Mouse (Mus musculus): ENCODE results near the gene Nxnl1. TPM values are rescaled to one million over a fixed set of nuclear protein-coding genes. Genes with fewer than 3 reads are reported as not detected.
A peak's percentile ranks its signal among the peaks of the same experiment; 100 is the strongest.

The Nxnl1 gene
- polyA plus RNA-seq, 1 experiment from 2014 or later = 0.06 TPM

- no peak for ATAC-seq (ENCODE audit: low FRiP score, low read depth)
- H3K27ac ChIP-seq (replicated peaks) = no peak overlapping the region
- H3K9me3 ChIP-seq = no peaks in the 10 kb centered on the region
- no peak overlapping the region for H3K9ac ChIP-seq
- peaks cover 20% of the 10 kb centered on the region for H3K36me3 ChIP-seq
- H3K4me1 ChIP-seq (replicated peaks) = peaks cover 6% of the 10 kb centered on the region; the same call in 1 of the 2 replicates
- H3K27me3 ChIP-seq = no peaks in the 10 kb centered on the region
- H3K4me3 ChIP-seq = no peak overlapping the region
- 84% methylated on average over 1 of the region's 1 CpGs for WGBS
- H3K4me2 ChIP-seq = no peak overlapping the region
Observed at GRCm38 (mm10) chr8:71579009-71579408, 12.6 kb upstream of the Nxnl1 start.

GRCm38 (mm10) chr8:71577856-71578387 lies 11.5 kb upstream of the Nxnl1 start:
- ATAC-seq (ENCODE audit: low FRiP score, low read depth) = no peak
- Histone ChIP-seq H3K4me2 (no peak overlapping the region), H3K4me1 (replicated peaks) (peaks cover 11% of the 10 kb centered on the region), H3K27ac (replicated peaks) (no peak overlapping the region), H3K36me3 (peaks cover 17% of the 10 kb centered on the region), H3K4me3 (no peak overlapping the region), H3K9ac (no peak overlapping the region), H3K9me3 (no peaks in the 10 kb centered on the region), H3K27me3 (no peaks in the 10 kb centered on the region)
- WGBS = 82% methylated on average over 4 of the region's 4 CpGs

DNA sequence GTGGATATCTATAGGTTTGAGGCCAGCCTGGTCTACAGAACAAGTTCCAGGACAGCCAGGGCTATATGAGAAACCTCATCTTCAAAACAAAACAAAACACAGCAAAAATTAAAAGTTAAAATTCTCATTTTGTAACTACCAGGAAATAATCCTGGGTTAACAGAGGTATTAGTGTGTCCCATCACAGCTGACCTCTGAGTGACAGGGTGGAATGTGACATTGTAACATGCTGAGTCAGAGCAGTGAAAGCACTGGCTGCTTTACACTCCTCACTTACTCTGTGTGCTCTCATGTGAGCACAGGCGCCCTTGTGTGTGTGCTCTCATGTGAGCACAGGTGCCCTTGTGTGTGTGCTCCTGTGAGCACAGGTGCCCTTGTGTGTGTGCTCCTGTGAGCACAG lies 8.6 kb upstream of the Nxnl1 start:
- 71% methylated on average over 1 of the region's 1 CpGs for WGBS
- Histone ChIP-seq H3K36me3 (no peaks in the 10 kb centered on the region), H3K4me2 (no peak overlapping the region), H3K4me3 (no peak overlapping the region), H3K27me3 (no peaks in the 10 kb centered on the region), H3K27ac (replicated peaks) (no peak overlapping the region), H3K9ac (no peak overlapping the region), H3K4me1 (replicated peaks) (peaks cover 33% of the 10 kb centered on the region), H3K9me3 (no peaks in the 10 kb centered on the region)
- no peak for ATAC-seq (ENCODE audit: low FRiP score, low read depth)

DNA sequence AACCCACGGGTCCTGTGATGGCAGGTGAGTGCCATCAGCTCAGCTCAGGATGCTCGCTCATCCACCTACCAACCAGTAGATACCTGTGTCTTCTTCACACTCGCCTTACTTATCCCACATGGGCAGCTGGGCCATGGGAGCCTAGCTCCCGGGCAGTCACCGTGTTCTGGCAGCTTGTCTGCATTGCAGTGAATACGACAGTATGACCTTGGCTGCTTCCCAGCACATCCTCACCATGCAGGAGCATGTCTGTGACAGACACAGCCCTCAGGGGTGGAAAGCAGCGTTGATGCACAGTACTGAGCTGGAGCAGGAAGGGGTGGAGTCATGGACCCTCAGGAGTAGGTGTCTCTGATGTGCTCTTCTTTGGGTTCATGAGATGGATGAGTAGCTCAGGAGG lies 8.0 kb upstream of the Nxnl1 start:
- 64% methylated on average over 7 of the region's 7 CpGs for WGBS
- H3K27ac ChIP-seq (replicated peaks) = 0 out of 2 replicates have a peak overlapping the region, but pooled peaks have one; percentile 19
- no peak overlapping the region for H3K4me2 ChIP-seq
- ATAC-seq (ENCODE audit: low FRiP score, low read depth) = no peak
- H3K36me3 ChIP-seq = no peaks in the 10 kb centered on the region
- peaks cover 29% of the 10 kb centered on the region for H3K4me1 ChIP-seq (replicated peaks)
- H3K27me3 ChIP-seq = no peaks in the 10 kb centered on the region
- no peak overlapping the region for H3K9ac ChIP-seq
- no peak overlapping the region for H3K4me3 ChIP-seq
- H3K9me3 ChIP-seq = no peaks in the 10 kb centered on the region

GRCm38 (mm10) chr8:71572847-71573633 lies 6.6 kb upstream of the Nxnl1 start:
- H3K4me1 ChIP-seq (replicated peaks) = peaks cover 40% of the 10 kb centered on the region
- H3K27ac ChIP-seq (replicated peaks) = peak overlapping the region; percentile 70
- peak overlapping the region; percentile 90 for H3K4me2 ChIP-seq
- ATAC-seq (ENCODE audit: low FRiP score, low read depth) = no peak
- WGBS = 62% methylated on average over 9 of the region's 9 CpGs
- no peak overlapping the region for H3K4me3 ChIP-seq
- H3K36me3 ChIP-seq = no peaks in the 10 kb centered on the region
- H3K9ac ChIP-seq = no peak overlapping the region
- H3K27me3 ChIP-seq = no peaks in the 10 kb centered on the region
- H3K9me3 ChIP-seq = no peaks in the 10 kb centered on the region

DNA sequence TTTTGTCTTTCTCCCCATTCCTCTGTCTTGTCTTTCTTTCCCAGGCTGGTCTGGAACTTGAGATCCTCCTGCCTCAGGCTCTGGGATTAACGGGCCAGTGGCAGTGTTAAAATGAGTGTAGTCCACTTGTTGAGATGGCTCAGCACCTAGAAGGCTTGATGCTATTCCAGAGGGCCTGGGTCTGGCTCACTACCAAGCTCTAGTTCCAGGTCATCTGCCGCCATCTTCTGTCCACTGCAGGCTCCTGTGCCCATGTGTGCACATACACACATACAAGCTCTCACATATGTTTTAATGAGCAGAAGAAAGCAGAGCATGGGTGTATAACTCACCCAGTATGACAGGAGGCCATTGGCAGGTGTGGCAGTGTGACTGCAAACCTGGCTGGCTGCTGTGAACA lies 5.7 kb upstream of the Nxnl1 start:
- Histone ChIP-seq H3K9me3 (no peaks in the 10 kb centered on the region), H3K9ac (no peak overlapping the region), H3K4me2 (peak overlapping the region; percentile 90), H3K36me3 (no peaks in the 10 kb centered on the region), H3K27me3 (no peaks in the 10 kb centered on the region), H3K4me1 (replicated peaks) (peaks cover 40% of the 10 kb centered on the region), H3K4me3 (peak overlapping the region; percentile 4; the same call in 1 of the 2 replicates), H3K27ac (replicated peaks) (peak overlapping the region; percentile 70)
- ATAC-seq (ENCODE audit: low FRiP score, low read depth) = no peak
- 82% methylated on average over 2 of the region's 2 CpGs for WGBS

DNA sequence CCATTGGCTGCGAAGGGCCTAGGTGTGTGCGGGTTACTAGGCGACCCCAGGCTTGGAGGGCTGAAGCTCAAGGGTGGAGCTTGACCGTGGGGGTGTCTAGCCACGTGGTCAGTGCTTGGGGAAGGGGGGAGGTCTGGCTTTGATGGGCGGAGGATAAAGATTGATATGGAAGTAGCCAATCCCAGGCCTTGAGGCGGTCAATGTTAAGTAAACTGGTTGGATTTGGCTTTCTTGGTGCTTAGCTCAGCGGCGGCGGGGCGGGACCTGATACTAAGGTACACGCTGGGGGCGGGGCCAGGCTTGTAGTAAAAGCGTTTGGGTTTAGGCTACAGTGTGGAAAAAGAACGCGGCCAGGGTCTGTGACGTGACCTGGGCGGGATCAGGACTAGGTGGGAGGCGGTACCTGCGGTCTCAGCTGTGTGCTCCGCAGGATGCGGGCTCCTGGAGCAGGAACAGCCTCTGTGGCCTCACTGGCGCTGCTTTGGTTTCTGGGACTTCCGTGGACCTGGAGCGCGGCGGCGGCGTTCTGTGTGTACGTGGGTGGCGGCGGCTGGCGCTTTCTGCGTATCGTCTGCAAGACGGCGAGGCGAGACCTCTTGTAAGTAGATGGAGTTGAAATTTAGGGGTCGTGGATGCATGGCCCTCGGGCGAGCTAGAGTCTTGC lies 4.0 kb upstream of the Nxnl1 start:
- no peaks in the 10 kb centered on the region for H3K36me3 ChIP-seq
- H3K4me3 ChIP-seq = peak overlapping the region; percentile 75
- peaks cover 40% of the 10 kb centered on the region for H3K4me1 ChIP-seq (replicated peaks)
- H3K4me2 ChIP-seq = peak overlapping the region; percentile 90
- 1% methylated on average over 41 of the region's 41 CpGs for WGBS
- H3K27me3 ChIP-seq = no peaks in the 10 kb centered on the region
- ATAC-seq (ENCODE audit: low FRiP score, low read depth) = peak; percentile 93
- H3K27ac ChIP-seq (replicated peaks) = peak overlapping the region; percentile 90
- H3K9ac ChIP-seq = peak overlapping the region; percentile 63
- no peaks in the 10 kb centered on the region for H3K9me3 ChIP-seq

GRCm38 (mm10) chr8:71569366-71570290 lies 3.2 kb upstream of the Nxnl1 start:
- no peaks in the 10 kb centered on the region for H3K9me3 ChIP-seq
- H3K4me1 ChIP-seq (replicated peaks) = peaks cover 40% of the 10 kb centered on the region
- H3K4me2 ChIP-seq = peak overlapping the region; percentile 90
- peak overlapping the region; percentile 90 for H3K27ac ChIP-seq (replicated peaks)
- H3K27me3 ChIP-seq = no peaks in the 10 kb centered on the region
- peak overlapping the region; percentile 60 for H3K9ac ChIP-seq
- H3K36me3 ChIP-seq = no peaks in the 10 kb centered on the region
- under 1% methylated on average over 51 of the region's 51 CpGs for WGBS
- peak; percentile 84 for ATAC-seq (ENCODE audit: low FRiP score, low read depth)
- H3K4me3 ChIP-seq = peak overlapping the region; percentile 75

- H3K27ac ChIP-seq (replicated peaks) = peak overlapping the region; percentile 90
- ATAC-seq (ENCODE audit: low FRiP score, low read depth) = no peak
- no peaks in the 10 kb centered on the region; the same call in 1 of the 2 replicates for H3K9me3 ChIP-seq
- H3K4me3 ChIP-seq = peak overlapping the region; percentile 75
- no peaks in the 10 kb centered on the region for H3K36me3 ChIP-seq
- WGBS = 21% methylated on average over 6 of the region's 6 CpGs
- H3K4me1 ChIP-seq (replicated peaks) = peaks cover 40% of the 10 kb centered on the region
- no peaks in the 10 kb centered on the region for H3K27me3 ChIP-seq
- H3K9ac ChIP-seq = peak overlapping the region; percentile 60
- peak overlapping the region; percentile 90 for H3K4me2 ChIP-seq
Observed at GRCm38 (mm10) chr8:71568941-71569340, 2.5 kb upstream of the Nxnl1 start.

DNA sequence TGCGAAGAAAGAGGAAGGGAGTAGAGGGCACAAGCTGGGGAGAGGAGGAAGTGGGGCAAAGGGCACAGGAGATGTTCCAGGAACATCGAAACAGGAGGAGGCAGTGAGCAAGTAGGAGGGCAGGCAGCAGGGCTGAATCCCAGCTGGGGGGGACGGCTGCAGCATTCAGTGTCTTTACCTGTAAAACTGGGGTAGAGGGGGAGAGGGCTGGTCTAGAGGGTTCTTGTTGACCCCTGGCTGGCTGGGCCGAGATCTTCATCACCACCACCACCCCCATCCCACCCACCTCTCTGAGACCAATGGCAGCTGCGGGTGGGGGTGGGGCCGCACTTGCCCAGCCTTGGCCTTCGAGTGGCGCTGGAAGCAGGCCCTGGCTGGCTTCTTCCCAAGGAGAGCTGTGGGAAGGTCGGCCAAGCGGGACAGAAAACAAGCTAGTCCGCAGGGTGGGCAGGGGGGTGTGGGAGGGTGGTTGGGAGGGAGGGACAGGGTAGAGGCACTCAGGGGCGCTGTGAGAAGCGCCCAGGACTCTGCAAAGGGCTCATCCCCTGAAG lies 2.1 kb upstream of the Nxnl1 start, which contains the start of gene Slc27a1:
Slc27a1 (plus strand) TSS at position 496 of the 551 bp plus-strand sequence.
- no peak for ATAC-seq (ENCODE audit: low FRiP score, low read depth)
- H3K27ac ChIP-seq (replicated peaks) = peak within 1 kb of the TSS; percentile 90
- peak within 1 kb of the TSS; percentile 60 for H3K9ac ChIP-seq
- H3K4me2 ChIP-seq = peak within 1 kb of the TSS; percentile 90
- H3K27me3 ChIP-seq = 0 out of 2 replicates have a peak, but pooled peaks cover 3% of the 10 kb centered on the region
- H3K4me1 ChIP-seq (replicated peaks) = peaks cover 40% of the 10 kb centered on the region
- no peaks in the 10 kb centered on the region for H3K36me3 ChIP-seq
- WGBS = 10% methylated on average over 13 of the region's 13 CpGs
- H3K9me3 ChIP-seq = no peaks in the 10 kb centered on the region; the same call in 1 of the 2 replicates
- H3K4me3 ChIP-seq = peak within 1 kb of the TSS; percentile 75

- Histone ChIP-seq H3K9ac (no peak overlapping the region), H3K4me3 (no peak overlapping the region), H3K9me3 (no peaks in the 10 kb centered on the region; the same call in 1 of the 2 replicates), H3K4me2 (no peak overlapping the region), H3K27ac (replicated peaks) (no peak overlapping the region), H3K4me1 (replicated peaks) (peaks cover 38% of the 10 kb centered on the region), H3K27me3 (peaks cover 12% of the 10 kb centered on the region), H3K36me3 (no peaks in the 10 kb centered on the region)
- ATAC-seq (ENCODE audit: low FRiP score, low read depth) = no peak
- 80% methylated on average over 7 of the region's 7 CpGs for WGBS
Observed at GRCm38 (mm10) chr8:71567587-71567986, 1.2 kb upstream of the Nxnl1 start.
